Mouse (Mus musculus) hindbrain, embryonic 14.5 days (tissue): Measurements from ENCODE around the gene Mpo. TPM values are rescaled to one million over a fixed set of nuclear protein-coding genes. Genes with fewer than 3 reads are reported as not detected.

ENCODE experiments used
- ATAC-seq: fragments of 200-750 bp; cut with Nextera tagmentation; 2 replicates; pipeline ENCODE4 v1.8.0; 2017; ENCODE audit warnings: moderate number of reproducible peaks, mild to moderate bottlenecking, moderate TSS enrichment, moderate library complexity; ENCODE audit not compliant: low FRiP score
- DNase-seq: peaks from one replicate; pipeline ENCODE4 v3.0.0-alpha.2; 2015; ENCODE audit warnings: low spot score
- H3K27ac ChIP-seq: fragments of 300-500 bp; sonication (generic); 2 replicates; pipeline ENCODE4 v1.5.1; 2014; ENCODE audit warnings: mild to moderate bottlenecking, moderate library complexity
- H3K27me3 ChIP-seq: fragments of 300-500 bp; sonication (generic); 2 replicates; pipeline ENCODE4 v1.6.1; 2014; ENCODE audit warnings: mild to moderate bottlenecking, low read length, mixed read lengths; ENCODE audit not compliant: control insufficient read depth, insufficient read depth
- H3K36me3 ChIP-seq: fragments of 300-500 bp; sonication (generic); replicated peaks from 2 replicates; pipeline ENCODE4 v1.6.1; 2014; ENCODE audit not compliant: control insufficient read depth, insufficient read depth
- H3K4me1 ChIP-seq: fragments of 300-500 bp; sonication (generic); replicated peaks from 2 replicates; pipeline ENCODE4 v1.6.1; 2014; ENCODE audit warnings: antibody characterized with exemption, low read length, mixed read lengths; ENCODE audit not compliant: control insufficient read depth, insufficient read depth
- H3K4me2 ChIP-seq: fragments of 300-500 bp; sonication (generic); replicated peaks from 2 replicates; pipeline ENCODE4 v1.6.1; 2014; ENCODE audit warnings: mild to moderate bottlenecking, moderate library complexity
- H3K4me3 ChIP-seq: fragments of 300-500 bp; sonication (generic); replicated peaks from 2 replicates; pipeline ENCODE4 v1.5.1; 2014; ENCODE audit warnings: mild to moderate bottlenecking, low read length
- H3K9ac ChIP-seq: fragments of 300-500 bp; sonication (generic); 2 replicates; pipeline ENCODE4 v1.6.1; 2014
- H3K9me3 ChIP-seq: fragments of 300-500 bp; sonication (generic); 2 replicates; pipeline ENCODE4 v1.6.1; 2016; ENCODE audit warnings: low read length; ENCODE audit not compliant: control insufficient read depth
- WGBS: fragments of 180-500 bp; shearing (Covaris S2); extraction: QIAGEN DNeasy Blood & Tissue Kit; methylation state at CpG from one replicate; pipeline ENCODE4 v1.1.7; 2014; 5-methylcytosine and 5-hydroxymethylcytosine counted together
- polyA plus RNA-seq: library from polyadenylated mRNA; unstranded; fragments of >200 nt; fragmentation: Nextera tagmentation; extraction: Ambion mirVana; gene quantifications from 2 replicates; pipeline ENCODE4 v1.2.1, GENCODE M21; 2014

The Mpo gene
- 0.22 and 0.88 TPM in 2 replicates for polyA plus RNA-seq

DNA sequence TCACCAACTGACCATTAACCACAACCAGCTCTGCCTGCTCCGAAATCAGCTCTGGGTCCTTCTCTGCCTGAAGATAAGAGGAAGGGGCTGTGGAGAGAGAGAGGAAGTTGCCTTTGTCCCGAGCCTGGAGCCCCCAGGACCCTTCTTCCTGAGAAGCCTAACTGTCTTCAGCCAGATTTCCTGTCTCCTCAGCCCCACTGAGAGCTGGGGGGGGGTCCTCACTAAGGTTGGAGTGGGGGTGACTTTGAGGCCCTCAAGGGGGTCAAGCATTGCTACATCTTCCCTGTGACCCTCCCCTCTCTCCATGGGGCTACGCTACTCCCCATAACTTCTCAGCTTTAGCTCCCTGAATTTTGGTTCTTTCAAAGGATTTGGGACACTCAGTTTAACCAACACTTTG, at the start of gene Mpo:
TSS of gene Mpo (plus strand) at position 122 of the 400 bp plus-strand sequence.
- Histone ChIP-seq H3K36me3 (no peaks in the 10 kb centered on the region), H3K27ac (no peak within 1 kb of the TSS), H3K4me3 (no peak within 1 kb of the TSS), H3K27me3 (no peaks in the 10 kb centered on the region), H3K4me1 (no peaks in the 10 kb centered on the region), H3K9me3 (no peaks in the 10 kb centered on the region), H3K4me2 (no peak within 1 kb of the TSS), H3K9ac (no peak within 1 kb of the TSS)
- WGBS: 66% methylated on average over 3 of the region's 3 CpGs
- DNase-seq (no peak), ATAC-seq (no peak)

DNA sequence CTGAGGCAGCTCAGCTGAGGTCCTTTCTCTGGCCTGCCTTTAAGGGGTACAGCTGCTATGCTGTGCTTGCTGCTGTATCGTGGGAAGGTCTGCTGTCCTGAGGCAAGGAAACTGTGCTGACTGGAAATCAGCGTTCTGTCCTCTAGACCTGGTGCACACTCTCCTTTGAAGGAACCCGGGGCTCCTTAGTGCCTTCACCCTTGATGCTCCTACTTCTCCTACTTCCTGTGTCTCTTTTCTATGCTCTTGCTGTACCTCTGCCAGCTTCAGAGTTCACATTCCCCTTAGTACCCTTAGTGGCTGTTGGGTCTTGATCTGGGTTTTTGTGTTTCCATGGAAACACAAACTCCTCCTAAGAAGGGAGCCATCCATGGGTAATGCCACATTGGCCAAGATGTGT, 49.7 kb upstream of the Mpo start:
- 93% methylated on average over 3 of the region's 3 CpGs for WGBS
- Histone ChIP-seq H3K4me3 (no peak overlapping the region), H3K4me2 (no peak overlapping the region), H3K27ac (no peak overlapping the region), H3K9me3 (no peaks in the 10 kb centered on the region), H3K4me1 (no peaks in the 10 kb centered on the region), H3K36me3 (peaks cover 59% of the 10 kb centered on the region), H3K9ac (no peak overlapping the region), H3K27me3 (no peaks in the 10 kb centered on the region)
- ATAC-seq (no peak), DNase-seq (no peak)

DNA sequence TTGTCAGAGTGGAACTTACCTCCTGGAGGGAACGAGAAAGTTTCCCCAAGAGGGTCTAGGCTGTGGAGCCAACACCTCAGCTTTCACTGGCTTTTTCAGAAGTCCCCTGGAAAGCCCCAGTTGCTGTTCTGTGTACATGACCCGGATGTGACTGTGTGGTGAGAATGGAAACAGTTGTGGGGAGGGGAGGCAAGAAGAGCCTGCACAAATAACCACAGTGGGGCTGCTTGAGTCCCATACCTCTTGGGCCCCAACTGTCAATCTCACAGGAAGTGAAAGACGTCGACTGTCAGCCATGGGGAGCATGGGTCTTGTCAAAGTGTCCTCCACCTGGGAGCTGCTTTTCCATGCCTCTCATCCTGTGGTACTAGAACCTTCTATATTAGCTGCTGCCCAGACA, 48.4 kb upstream of the Mpo start:
- no peak for DNase-seq
- Histone ChIP-seq H3K27me3 (no peaks in the 10 kb centered on the region), H3K36me3 (peaks cover 54% of the 10 kb centered on the region), H3K27ac (no peak overlapping the region), H3K9me3 (no peaks in the 10 kb centered on the region), H3K4me3 (no peak overlapping the region), H3K9ac (no peak overlapping the region), H3K4me2 (no peak overlapping the region), H3K4me1 (no peaks in the 10 kb centered on the region)
- WGBS: 85% methylated on average over 4 of the region's 4 CpGs
- no peak for ATAC-seq

DNA sequence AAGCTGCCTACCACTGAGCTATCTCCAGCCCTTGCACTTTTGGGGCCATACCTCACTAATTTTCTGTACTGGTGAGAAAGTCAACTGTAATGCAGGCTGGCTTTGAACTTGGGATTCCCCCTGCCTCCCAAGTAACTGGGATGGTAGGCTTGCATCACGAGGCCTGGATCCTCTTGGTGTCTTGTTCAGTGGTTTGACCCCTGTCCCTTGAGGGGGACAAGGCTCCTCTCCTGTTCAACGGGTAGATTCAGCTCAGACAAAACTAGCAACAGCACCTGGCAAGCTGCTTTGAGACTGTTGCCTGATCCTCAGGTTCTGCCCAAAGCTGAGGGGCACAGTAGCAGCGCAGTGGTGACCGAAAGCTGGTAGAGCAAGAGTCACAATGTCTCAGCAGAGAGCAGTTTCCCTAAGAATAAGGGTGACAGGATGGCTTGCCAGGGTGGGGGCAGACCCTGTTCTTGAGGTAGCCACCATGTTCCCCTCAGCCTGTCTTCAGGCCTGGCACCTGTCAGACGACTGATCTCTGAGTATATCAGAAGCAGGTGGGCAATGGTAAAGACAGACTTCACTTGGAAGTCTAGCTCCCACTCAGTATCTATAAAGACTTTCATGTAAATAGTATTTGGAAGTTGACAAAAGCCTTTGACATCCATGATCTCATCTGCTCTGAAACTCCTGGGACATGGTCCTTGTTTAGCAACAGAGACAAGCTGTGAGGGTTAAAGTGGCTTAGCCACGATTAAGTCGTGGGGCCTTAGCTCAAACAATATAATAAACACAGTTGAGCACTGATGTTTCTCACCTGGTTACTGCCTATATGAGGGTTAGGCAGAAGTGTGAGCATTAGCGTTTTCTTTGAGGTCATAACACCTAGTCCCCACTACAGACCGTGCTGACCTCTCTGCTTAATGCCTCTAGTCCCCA, 47.5 kb upstream of the Mpo start:
- H3K27me3 ChIP-seq: no peaks in the 10 kb centered on the region
- H3K9ac ChIP-seq: no peak overlapping the region
- no peaks in the 10 kb centered on the region for H3K4me1 ChIP-seq
- ATAC-seq (no peak), DNase-seq (no peak)
- peaks cover 46% of the 10 kb centered on the region for H3K36me3 ChIP-seq
- 83% methylated on average over 9 of the region's 9 CpGs for WGBS
- H3K27ac ChIP-seq: no peak overlapping the region
- H3K4me3 ChIP-seq: no peak overlapping the region
- no peaks in the 10 kb centered on the region for H3K9me3 ChIP-seq
- H3K4me2 ChIP-seq: no peak overlapping the region

DNA sequence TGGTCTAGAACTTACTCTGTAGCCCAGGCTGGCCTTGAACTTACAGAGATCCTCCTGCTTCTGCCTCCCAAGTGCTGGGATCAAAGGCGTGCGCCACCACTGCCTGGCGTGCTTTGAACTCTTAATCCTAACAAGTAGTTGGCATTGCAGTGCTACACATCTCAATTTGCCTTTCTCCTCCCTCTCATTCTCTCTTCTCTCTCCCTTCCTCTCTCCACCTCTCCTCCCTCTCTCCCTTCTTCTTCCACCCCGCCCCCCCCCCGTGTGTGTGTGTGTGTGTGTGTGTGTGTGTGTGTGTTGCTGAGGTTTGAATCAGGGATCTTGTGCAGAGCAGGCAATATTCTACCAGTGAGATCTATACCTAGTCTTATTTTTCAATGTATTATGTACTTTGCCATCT, 46.1 kb upstream of the Mpo start:
- H3K36me3 ChIP-seq: peaks cover 32% of the 10 kb centered on the region
- no peak overlapping the region for H3K4me3 ChIP-seq
- H3K27me3 ChIP-seq: no peaks in the 10 kb centered on the region
- H3K4me2 ChIP-seq: no peak overlapping the region
- H3K4me1 ChIP-seq: no peaks in the 10 kb centered on the region
- no peak for ATAC-seq
- H3K9ac ChIP-seq: no peak overlapping the region
- DNase-seq: no peak
- WGBS: 90% methylated on average over 5 of the region's 5 CpGs
- H3K27ac ChIP-seq: no peak overlapping the region
- no peaks in the 10 kb centered on the region for H3K9me3 ChIP-seq

DNA sequence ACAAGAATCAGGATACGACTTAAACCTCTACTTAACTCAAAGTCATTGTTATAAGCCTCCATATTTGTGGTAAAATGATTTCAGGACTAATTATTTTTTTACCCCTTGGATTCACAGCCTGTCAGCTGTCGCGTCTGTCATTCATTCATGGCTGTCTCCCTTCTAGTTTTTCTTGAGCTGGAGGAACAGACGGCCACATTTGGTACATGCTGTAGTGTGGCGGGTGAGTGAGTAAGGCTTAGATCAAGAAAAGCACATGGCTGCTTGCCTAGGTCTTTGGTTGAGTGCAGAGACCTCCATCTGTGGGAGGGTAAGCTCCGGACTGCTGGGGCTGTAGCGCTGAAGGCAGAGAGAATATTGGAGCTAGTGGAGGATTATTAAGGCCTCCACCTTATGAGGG, 45.7 kb upstream of the Mpo start:
- Histone ChIP-seq H3K4me2 (no peak overlapping the region), H3K27ac (no peak overlapping the region), H3K9ac (no peak overlapping the region), H3K4me1 (no peaks in the 10 kb centered on the region), H3K27me3 (no peaks in the 10 kb centered on the region), H3K9me3 (no peaks in the 10 kb centered on the region), H3K4me3 (no peak overlapping the region), H3K36me3 (peaks cover 28% of the 10 kb centered on the region)
- 91% methylated on average over 7 of the region's 7 CpGs for WGBS
- DNase-seq (no peak), ATAC-seq (no peak)

DNA sequence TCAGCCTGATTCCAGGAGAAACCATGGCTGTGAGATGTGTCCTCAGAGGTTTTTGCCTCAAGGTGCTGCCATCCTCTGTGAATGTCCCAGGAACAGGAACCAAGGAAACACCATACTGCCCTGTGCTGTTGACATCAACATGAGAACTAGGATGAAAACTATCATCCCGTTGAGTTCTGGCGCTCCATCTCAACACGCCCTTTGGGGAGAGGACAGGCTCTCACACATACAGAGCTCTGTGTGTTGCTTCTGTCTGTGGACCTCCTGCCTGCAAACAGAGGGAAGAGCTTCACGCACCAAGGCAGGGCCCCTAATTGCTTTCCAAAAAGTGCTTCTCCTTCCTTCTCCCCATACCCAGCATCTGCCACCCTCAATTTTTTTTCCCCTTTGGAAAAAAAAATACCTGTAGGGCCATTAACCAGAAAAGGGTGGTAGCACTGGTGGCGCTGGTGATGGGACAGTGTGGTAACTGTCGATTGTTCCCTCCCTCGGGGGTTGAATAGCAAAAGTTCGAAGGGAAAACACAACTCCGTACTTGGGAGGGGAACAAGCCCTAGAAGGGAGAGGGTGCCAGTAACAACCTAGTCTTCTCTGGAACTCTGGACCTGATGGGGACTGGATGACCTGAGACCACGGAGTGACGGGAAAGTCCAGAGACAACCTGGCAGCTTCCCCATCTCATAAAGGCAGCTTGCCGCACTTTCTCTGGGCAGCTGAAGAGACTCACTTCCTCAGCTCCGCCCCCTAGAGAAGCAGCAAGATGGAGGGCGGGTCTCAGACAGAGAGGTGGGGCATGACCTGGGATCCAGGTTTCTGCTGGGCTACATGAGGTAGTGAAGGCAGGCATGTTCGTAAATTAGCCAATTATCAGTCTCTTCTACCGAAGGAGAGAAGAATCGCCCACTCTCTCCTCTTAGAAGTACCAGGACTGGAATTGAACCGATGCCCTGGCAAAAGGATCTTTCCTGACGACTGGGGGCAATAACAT, 45.0 kb upstream of the Mpo start:
- Histone ChIP-seq H3K36me3 (peaks cover 20% of the 10 kb centered on the region), H3K4me1 (no peaks in the 10 kb centered on the region), H3K27me3 (no peaks in the 10 kb centered on the region), H3K4me3 (no peak overlapping the region), H3K9me3 (no peaks in the 10 kb centered on the region), H3K4me2 (no peak overlapping the region), H3K27ac (no peak overlapping the region), H3K9ac (no peak overlapping the region)
- no peak for ATAC-seq
- 42% methylated on average over 19 of the region's 19 CpGs for WGBS
- no peak for DNase-seq

DNA sequence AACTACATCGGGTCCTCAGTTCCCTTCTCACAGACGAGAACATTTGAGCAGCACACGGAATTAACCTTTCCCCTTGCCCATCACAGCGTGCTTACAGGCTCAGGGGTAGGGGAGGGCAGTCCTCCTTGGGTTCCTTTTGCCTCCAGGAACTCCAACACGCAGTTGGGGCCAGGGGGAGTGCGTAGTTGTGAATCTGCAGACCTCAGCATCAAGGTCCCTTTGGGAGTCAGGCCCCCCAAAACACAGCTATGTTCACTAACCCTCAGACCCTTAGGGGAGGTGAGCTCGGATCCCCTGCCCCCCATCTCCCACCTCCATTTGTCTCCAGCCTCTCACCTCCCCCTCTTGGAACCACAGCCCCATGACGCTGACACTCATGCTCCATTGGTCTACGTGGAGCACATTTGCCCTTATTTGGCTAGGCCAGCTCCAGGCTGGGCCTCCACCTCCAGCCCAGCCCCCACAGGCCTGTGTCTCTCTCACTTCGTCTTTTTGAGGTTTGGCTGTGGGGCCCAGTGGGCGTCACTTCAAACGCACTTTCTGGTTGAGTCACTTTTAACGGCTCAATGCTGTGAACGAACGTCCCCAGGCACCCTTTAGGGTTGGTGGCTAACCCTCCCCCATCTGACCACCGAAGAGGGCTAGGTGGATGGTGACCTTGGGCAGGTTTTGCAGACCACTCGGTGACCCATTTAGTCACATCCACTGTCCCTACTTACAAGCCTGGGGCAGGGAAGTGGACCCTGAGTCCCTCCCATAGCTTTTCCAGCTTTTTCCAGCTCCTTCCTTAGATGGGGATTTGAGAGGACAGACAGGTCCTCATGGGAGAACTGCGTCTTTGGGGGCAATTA, 44.0 kb upstream of the Mpo start:
- H3K4me3 ChIP-seq: no peak overlapping the region
- H3K27ac ChIP-seq: no peak overlapping the region
- ATAC-seq: no peak
- 59% methylated on average over 18 of the region's 18 CpGs for whole genome bisulfite sequencing
- no peak overlapping the region for H3K4me2 ChIP-seq
- no peak for DNase-seq
- no peaks in the 10 kb centered on the region for H3K4me1 ChIP-seq
- H3K9ac ChIP-seq: no peak overlapping the region
- no peaks in the 10 kb centered on the region for H3K27me3 ChIP-seq
- H3K9me3 ChIP-seq: no peaks in the 10 kb centered on the region
- H3K36me3 ChIP-seq: peaks cover 11% of the 10 kb centered on the region
